Mouse (Mus musculus) layer of hippocampus, adult 9-11 months (tissue): Measurements from ENCODE around the gene Plet1.

Experiments used
- DNase-seq: peaks from one replicate; pipeline ENCODE4 v3.0.0; 2022

Gene Plet1

DNA sequence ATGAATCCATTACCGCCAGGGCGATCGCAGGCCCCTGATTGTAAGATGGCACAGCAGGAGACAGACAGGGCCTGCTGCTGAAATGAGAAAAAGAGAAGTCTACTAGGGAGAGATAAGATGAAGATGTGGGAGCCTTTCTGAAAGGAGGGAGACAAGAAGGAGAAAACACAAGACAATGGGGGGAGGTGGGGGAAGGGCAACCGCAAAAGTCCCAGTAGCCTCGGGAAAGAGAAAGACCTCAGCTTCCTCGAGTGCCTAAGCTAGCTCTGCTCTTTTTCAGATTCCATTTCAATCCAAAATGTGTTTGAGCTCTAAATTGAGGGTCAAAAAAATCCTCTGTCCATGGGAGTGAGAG, 1.8 kb downstream of the Plet1 start:
- DNase-seq: no peak

DNA sequence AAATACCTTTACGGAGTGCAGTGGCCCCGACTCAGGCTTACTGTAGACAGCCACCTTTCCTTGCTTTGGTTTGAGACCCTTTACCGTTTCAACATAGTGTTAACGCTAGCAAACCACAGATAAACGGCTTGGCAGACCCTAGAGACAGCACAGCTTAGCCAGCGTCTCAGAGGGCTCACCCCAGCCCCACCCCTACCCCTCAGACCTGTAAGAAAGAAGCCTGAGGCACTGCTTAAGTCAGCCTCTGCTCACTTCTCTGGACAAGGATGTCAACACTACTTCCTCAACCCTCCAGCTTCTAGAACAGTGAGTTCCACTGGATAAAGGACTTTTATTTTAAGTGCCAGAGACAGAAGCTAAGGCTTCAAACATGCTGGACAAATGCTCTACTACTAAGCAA, 2.2 kb downstream of the Plet1 start:
- DNase-seq: no peak

DNA sequence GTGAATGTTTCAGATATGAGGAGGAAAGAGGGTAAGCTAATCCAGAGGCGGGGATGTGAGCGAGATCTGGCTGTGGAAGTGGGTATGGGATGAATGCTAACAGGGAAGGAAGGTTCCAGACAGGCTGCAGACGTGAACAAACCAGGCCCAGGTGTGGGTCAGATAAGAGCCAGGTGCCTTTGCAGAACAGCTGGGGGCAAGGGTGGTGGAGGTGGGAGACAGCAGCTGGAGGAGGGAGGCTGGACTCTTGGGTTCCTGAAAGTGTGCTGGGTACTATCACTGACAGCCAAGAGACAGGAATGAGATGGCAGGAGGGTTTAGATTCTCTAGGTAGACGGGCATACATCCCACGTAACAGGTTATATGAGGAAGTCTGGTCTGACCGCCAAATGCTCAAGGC, 2.8 kb downstream of the Plet1 start:
- DNase-seq: no peak

DNA sequence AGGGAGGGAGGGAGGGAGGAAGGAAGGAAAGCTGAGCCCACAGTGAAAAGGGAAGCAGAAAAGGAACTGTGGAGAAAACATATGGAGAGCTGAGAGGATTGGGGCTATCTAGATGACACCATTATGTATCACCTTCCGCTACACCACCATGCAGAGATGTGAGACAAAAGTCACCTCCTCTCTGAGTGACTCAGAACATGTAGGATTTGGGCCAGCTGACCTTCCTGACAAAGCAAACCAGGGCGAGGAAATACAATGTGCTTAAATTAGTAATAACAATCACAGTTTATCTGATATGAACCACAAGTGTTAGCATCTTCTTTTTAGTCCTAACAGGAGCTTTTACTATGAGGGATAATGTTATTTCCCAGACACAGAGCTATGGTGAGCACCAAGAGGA, 3.2 kb downstream of the Plet1 start:
- DNase-seq: no peak

DNA sequence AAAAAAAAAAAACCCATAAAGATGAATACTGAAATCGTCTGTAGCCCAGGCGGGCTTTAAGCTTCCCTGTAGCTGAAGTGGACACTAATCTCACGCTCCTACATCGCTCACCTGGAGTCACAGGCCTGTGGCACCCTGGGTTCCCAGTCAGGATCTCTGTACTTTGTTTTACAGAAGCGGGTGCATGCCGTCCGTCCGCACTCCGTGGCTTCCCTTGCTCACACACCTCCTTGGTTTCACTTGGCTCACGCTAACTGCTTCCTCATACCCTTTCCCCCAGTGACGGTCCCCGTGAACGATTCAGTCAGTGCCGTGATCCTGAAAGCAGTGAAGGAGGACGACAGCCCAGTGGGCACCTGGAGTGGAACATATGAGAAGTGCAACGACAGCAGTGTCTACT, 4.5 kb downstream of the Plet1 start:
- no peak for DNase-seq

DNA sequence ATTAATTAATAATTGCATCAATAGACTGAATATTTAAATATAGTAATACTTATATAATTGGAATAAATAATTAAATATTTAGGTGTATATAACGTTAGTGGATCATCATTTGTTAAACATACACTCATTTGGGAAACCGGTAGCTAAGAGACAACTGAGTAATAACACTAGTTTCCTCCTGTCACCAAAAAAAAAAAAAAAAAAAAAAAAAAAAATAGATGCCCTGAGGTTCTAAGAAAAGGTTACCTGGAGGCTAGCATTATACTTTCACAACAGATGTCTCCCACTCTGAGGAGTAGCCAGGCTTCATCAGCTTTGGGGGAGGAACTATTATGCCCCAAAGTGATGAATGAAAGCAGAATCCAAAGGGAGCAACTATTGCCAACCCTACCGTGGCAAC, 5.5 kb downstream of the Plet1 start:
- no peak for DNase-seq

DNA sequence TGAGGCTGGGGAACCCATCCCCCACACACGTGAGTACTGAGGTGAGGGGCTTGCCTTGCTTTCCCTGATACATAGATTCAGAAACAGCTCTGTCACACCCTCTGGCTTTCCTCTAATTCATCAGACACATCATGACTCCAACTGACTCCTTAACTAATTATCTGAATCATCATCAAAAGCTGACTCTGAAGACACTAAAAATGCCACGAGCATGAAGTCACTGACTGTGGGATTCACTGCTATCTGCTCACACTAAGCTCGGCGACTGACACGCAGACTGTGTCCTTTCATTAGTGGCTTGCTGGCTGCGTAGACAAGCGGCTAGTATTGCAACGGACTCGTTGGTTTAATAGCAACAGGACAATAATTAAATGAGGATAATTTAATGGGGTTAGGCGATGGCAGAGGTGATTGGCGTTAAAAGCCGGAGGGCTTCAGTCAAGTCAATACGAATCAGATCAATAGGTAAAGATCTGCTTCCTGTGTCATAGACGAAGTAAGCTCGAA, 6.2 kb downstream of the Plet1 start:
- no peak for DNase-seq

DNA sequence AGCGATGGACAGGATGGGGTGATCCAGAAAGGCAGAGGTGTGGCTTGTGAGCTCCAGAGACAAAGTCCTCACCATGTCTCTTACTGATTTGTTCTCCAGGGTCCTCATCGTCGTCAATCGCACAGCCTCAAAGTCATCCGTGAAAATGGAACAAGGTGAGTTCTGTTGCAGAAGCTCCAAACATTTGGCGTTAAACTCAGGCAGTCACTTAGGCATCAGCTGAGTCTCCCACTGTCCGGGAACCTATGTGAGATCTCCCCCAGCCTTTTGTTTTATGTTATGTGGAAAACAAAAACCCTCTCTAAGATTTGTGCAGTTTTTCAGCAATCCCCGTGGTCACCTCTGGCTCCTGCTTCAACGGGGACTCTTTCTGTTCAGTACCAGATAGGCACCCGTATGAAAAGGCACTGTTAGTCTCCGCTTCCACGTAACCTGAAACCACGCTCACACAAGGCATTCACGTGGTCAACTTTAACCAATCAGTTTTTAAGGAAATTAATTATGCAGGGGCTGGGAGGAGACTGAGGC, 6.7 kb downstream of the Plet1 start:
- DNase-seq: no peak

DNA sequence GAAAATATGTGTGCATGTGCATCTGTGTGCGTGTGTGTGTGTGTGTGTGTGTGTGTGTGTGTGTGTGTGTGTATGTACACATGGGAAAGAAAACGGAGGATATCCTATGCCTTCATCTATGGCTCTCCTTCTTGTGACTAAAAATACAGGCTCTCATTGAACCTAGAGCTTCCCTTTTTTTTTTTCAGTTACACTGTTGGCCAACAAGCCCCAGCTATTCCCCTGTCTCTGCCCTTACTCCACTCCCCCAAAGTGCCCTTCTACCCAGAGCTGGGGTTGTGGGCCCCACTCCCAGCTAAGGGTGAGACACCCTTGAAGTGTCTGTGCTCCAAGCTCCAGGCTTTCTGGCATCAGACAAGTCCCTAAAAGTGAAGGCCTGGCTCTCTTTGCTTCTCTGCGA, 8.6 kb downstream of the Plet1 start:
- DNase-seq: no peak

DNA sequence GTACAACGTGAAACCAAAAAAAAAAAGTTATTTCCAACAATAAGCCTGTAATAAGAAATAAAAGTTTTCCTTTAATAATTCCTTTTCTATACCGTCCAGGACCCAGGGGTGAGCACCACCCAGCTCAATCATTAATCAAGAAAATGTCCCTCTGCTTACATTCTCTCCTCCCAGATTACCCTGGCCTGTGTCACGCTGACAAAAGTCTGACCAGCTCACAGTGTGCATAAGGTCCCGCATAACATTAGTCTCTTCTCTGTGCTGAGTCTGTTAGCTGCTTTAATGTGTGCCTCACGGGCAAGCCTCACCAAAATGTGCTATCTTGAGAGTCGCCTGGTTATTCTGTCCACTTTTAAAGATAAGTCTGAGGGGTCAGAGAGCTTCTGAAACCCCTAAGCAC, 11.1 kb downstream of the Plet1 start:
- no peak for DNase-seq

DNA sequence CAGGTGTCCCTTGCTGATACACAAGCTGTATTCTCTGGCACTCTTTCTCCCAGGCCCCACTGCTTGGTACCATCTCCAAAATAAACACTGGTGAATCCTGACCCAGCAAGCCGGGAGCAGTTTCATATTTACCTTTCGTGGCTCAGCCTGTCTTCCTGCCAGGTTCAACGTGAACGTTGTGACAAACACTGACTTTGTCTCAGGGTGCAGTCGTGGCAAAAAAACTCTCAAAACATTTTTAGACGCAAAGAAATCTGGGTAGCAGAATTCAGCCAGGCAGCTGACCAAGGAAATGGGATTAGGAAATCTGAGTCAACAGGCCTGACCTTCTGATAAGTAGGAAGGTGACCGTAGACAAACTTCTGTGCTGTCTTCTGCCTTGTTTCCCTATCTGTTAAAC, 13.2 kb downstream of the Plet1 start:
- no peak for DNase-seq

DNA sequence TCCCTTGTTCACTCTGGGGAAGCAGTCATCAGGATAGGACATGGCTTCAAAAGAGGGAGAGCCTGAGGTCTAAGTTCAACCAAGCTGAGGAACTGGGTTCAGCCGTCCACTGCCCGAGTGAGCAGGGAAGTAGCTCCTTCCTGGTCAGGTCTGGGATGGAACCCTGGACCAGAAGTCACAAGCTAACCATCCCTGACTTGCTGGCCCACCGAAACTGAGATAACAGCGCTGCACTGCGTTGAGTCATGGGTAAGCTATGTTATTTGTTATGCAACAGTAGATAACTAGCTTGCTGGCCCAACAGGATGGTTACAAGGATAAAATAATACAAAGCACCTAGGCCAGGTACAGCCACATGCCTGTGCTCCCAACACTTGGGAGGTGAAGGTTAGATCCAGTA, 21.1 kb downstream of the Plet1 start:
- no peak for DNase-seq

DNA sequence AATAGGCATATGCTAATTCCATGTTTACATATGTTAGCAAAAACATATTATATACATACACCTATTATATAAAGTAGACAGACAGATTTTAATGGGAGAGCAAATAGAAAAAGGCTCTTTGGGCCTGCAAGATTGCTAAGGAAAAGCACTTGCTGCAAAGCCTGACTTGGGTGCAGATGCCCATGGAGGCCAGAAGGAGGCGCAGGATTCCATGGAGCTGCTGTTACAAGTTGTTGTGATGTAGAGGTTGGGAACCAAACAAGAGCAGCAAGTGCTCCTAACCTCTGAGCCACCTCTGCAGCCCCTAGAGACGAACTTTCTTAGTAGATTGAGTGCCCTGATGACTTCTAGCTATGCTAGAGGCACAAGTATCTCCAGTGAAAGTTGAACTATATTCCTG, 24.5 kb downstream of the Plet1 start:
- DNase-seq: no peak

DNA sequence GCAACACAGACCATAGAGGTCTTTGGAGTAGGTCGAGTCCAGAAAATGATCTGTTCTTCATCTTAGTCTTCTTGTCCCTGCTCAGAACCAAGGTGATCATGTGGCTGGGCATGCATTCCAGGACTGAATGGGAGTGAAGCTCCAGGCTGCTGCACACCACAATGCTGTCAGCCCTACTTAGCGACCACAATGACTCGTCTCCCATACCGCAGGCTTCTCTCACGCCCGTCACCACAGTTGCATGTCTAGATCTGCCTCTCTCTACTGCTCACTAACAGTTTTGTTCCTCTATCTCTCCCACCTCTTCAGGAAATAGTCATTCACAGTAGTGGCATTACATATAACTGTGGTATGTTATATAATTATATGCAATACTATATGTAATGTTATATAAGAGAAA, 26.4 kb downstream of the Plet1 start:
- no peak for DNase-seq

DNA sequence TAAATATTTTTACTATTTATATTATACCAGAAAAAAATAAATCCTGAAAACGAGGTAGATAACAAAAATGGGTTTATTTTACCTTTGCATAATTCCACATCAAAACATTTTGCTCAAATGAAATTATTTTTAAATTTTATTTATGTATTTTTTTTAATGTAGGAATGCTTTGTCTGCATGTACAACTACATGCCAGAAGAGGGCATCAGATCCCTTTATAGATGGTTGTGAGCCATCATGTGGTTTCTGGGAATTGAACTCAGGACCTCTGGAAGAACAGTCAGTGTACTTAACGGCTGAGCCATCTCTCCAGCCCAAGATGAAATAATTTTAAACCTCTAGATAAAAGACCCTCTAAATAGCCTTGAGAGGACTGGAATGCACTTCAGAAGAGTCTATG, 27.2 kb downstream of the Plet1 start:
- no peak for DNase-seq

DNA sequence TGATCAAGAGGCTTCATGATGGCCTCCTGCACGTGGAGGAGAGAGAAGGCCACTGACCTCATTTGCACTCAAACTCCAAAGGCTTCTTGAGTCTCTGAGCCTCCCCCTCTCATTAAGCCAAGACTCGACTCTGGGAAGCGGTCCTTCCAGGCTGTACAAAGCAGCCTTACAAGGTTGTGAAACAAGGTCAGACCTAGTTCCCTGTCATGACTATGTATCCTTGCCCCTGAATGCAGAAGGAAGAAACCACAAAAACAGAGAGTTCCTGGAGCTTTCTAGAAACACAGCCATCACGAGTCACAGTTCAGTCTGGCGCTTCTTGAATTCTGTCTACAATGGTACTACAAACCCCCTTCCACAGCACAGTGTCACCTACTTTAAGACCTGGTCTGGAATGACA, 28.2 kb downstream of the Plet1 start:
- no peak for DNase-seq

DNA sequence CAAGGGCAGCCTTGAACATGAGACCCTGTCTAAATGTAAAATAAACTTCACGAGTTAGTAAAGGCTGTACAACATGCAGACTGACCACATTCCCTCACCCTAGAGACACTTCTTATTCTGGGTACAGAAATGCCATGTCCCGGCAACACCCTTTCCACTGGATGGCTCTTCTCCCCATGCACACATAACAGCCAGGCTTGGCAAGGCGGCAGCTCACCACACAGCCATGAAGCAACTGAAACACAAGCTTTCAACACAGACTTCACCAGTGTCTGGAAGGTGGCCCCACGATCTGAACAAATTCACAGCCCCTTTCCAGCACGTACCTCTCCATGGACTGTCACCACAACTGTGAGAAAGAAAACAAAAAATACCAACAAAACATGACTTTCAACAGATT, 30.6 kb downstream of the Plet1 start:
- no peak for DNase-seq

DNA sequence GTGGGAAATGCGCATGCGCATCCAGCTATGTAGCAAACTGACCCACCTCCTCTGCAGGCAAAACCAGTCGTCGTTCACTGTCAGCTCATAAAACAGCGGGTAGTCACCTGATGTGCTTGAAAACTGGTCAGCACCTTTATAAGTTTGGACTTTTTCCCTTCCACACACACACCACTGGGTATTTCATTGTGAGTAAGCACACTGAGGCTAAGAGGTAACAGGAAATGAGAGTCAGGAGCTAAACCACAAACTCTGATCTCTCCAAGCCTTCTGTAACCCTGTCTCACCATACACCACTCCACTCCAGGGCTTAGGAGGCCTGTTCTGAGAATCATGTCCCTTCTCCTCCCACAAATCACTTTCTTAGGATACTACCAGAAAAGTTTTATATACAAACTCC, 31.3 kb downstream of the Plet1 start:
- no peak for DNase-seq

DNA sequence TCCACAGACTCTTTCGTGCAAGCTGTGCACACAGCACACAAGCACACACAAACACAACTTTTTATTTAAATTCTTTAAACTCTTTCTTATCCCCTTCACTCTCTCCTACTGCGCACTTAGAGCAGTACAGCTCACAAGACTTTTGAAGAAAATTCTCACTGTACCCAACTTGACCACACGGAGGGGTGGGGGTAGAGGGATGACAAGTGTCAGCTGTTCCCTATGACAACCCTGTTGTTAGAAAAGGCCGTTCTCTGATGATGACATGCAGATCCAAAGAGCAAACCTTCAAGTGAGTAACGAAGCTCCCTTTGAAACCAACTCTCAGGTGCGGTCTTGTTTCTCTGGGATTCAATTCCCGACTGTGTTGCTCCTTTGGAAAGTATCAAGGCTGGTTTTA, 33.5 kb downstream of the Plet1 start:
- no peak for DNase-seq

DNA sequence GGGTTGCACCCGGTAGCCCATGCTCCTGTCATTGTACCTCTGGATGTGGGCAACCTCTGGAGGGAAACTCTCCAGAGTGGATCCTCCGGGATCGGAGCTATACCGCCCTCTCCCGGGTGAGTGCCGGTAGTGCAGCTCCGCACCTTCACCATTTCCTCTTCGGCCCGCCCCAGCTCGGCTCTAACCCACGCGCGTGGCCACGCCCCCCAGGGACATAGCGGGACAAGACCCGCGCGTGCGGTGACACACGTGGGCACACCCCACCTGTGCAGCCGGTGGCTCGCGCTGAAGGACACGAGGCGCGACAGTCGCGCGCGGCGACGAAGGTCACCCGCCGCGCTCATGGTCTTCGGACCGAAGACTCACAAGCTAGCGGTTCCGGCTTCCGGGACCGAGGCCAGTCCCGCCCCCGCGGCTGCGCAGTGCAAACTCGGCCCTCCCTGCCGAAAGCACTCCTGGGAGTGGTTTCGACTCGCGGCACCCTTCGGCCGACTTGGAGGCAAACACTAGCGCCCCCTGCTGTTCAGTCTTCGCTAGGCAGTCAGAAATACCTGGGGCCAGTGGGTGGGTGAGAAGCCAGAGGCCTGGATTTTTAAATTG, 34.1 kb downstream of the Plet1 start, which contains the start of gene Pts:
Gene Pts (minus strand): TSS at position 432 of the 600 bp plus-strand sequence.
- DNase-seq: peak; percentile 97

DNA sequence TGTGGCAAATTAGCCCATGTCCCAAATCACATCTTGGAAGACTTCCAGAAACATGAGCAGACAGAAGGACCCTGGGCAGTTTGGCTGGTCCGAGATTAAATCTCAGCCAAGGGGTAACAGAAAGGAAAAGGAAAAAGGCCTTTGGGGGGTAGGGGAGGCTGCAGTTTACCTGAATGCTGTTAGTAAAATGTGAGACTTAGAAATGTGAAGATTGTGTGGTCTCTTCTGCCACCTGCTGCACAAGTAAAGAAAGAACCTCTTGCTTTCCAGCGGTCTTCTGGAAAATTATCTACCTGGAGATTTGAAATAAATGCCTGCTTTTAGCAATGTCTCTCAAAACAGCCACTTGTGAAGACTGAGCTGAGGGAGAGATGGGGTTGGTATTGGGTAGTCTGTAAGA, 36.6 kb downstream of the Plet1 start:
- DNase-seq: no peak

DNA sequence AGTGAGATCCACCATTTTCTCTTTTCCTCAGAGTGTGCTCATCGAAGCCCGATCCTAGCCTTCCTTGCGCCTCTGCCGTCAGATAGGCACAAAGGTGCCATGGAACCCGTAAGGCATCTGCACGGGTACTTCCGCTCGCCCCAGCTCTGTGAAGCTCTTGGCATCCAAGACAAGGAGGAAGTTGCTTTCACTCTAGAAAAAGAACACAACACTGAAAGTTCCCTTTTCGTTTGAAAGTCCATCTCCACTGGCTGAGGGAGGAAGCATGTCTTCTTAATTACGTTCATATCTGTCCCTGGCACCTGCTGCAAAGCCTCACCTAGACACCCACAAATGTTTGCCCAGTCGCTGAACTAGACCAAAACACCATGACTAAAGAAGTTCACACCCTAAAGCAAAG, 39.0 kb downstream of the Plet1 start:
- peak; percentile 35 for DNase-seq

DNA sequence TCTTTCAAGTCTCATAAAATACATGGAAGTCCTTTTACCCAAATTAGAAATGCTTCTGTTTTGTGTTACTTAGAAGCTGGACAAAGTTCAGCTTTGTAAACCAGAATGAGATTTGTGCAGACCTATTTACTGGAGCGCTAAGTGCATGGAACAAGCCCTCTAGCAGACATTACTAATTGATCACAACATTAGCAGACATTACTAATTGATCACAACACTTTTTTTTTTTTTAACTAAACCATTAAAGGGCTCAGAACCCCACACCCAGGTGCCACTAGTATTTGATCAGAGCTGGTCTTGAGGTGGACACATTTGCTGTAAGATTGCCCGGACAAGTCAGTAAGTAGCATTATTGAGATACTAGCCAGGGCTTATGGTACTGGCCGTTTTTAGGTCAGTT, 39.5 kb downstream of the Plet1 start:
- no peak for DNase-seq

DNA sequence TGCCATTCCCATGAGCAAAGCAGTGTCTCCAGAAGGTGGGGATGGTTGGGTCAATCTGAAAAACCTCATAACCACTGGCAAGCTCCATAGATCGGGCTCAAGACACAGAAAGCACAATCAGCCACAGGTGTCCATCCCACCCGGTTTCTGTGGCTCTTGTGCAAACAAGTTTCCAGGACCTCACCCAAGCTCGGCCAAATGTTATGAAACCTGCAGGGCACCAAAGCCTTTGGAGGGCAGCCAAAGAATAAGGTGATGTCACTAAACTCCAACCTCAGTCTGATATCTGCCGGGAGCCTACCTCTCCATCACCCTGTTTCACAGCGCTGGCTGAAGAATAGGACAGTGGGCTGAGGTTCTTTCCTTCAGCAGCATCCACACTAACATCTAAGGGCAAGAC, 41.6 kb downstream of the Plet1 start:
- DNase-seq: no peak

DNA sequence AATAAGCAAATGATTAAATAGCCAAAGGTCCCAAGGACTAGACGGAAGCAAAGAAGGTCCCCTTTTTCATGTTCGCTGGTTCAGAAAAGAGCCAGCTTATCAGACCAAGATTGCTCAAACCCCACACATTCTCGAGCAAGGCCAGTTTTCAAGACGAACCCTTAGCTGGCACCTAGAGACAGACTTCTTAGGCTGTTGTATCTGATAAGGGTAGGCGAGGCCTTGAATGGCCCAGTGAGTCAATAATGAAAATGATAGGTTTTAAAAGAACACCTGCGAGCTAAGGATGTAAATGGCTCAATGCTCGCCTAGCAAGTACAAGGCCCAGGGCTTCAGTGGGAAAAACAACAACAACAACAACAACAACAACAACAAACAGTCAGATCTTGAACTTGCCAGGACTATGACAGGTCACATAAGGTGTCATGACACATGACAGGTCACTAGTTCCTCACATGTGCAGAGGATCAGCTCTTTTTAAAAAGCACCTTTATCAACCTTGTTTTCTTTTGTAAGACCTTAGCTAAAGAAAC, 42.3 kb downstream of the Plet1 start:
- DNase-seq: no peak
